Mouse (Mus musculus) kidney, adult 2 months (tissue): ENCODE results near the gene Naa60. TPM values are rescaled to one million over a fixed set of nuclear protein-coding genes. Genes with fewer than 3 reads are reported as not detected.

Experiments used
- DNase-seq: peaks from one replicate; pipeline ENCODE4 v3.0.0; 2021
- H3K27ac ChIP-seq: fragments of 200-500 bp; 2 replicates; pipeline ENCODE4 v1.5.1; 2012; ENCODE audit warnings: low read depth, low read length, control low read depth, inconsistent platforms; ENCODE audit not compliant: insufficient read depth
- H3K27me3 ChIP-seq: fragments of 200-500 bp; replicated peaks from 2 replicates; pipeline ENCODE4 v1.6.1; 2012; ENCODE audit warnings: mild to moderate bottlenecking, moderate library complexity, low read length, inconsistent platforms; ENCODE audit not compliant: control insufficient read depth, insufficient read depth
- H3K36me3 ChIP-seq: fragments of 200-500 bp; 2 replicates; pipeline ENCODE4 v1.6.1; 2012; ENCODE audit warnings: mild to moderate bottlenecking, moderate library complexity, low read length, inconsistent platforms; ENCODE audit not compliant: control insufficient read depth, insufficient read depth
- H3K4me1 ChIP-seq: fragments of 200-500 bp; 2 replicates; pipeline ENCODE4 v1.6.1; 2011; ENCODE audit warnings: low read length; ENCODE audit not compliant: control insufficient read depth, insufficient read depth
- H3K4me3 ChIP-seq: fragments of 200-500 bp; 2 replicates; pipeline ENCODE4 v1.5.1; 2011; ENCODE audit warnings: mild to moderate bottlenecking, low read depth, low read length, control low read depth; ENCODE audit not compliant: insufficient read depth
- CTCF ChIP-seq: fragments of 200-500 bp; conservative IDR thresholded peaks from 2 replicates; pipeline ENCODE4 v1.5.1; 2011; ENCODE audit warnings: low read depth, mild to moderate bottlenecking, control low read depth, low read length, moderate library complexity, mixed read lengths; ENCODE audit not compliant: insufficient read depth, insufficient read length
- POLR2A ChIP-seq: fragments of 200-500 bp; IDR thresholded peaks from one replicate; pipeline ENCODE4 v1.6.1; 2011; ENCODE audit warnings: low read depth, low read length, control low read depth
- WGBS: fragments of 180-500 bp; shearing (Covaris S2); methylation state at CpG from one replicate; pipeline ENCODE4 v1.1.7; 2018; 5-methylcytosine and 5-hydroxymethylcytosine counted together
- polyA plus RNA-seq: library from polyadenylated mRNA; depleted of rRNA; stranded (reverse); fragments of >200 nt; gene quantifications from 2 replicates; pipeline ENCODE4 v1.2.3, GENCODE M21; 2012

Gene Naa60
- polyA plus RNA-seq, 1 experiment: 69.8 TPM

DNA sequence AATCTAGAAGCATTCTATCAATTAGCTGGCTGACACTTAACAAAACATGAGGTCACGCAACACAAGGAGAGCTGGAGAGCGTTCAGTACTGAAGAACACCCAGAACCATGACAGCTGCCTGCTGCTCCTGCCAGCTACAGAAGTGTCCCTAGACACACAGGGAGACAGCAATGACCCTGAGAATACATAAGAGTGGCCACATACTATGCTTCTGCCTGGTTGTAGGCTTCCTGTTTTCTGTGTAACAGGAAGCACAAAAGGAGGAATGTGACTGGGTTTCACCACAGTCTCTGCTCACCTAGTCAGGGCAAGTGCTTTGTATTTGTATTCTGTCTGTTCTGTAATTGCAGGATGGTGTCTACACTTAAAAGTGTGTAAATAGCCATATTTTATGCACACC lies 48.6 kb downstream of the Naa60 start:
- Histone ChIP-seq H3K4me3 (no peak overlapping the region), H3K27ac (no peak overlapping the region), H3K36me3 (peaks cover 13% of the 10 kb centered on the region), H3K4me1 (no peaks in the 10 kb centered on the region), H3K27me3 (no peaks in the 10 kb centered on the region)
- no peak for DNase-seq
- TF ChIP-seq CTCF (no peak), POLR2A (no peak)
- WGBS: 94% methylated on average over 2 of the region's 2 CpGs

DNA sequence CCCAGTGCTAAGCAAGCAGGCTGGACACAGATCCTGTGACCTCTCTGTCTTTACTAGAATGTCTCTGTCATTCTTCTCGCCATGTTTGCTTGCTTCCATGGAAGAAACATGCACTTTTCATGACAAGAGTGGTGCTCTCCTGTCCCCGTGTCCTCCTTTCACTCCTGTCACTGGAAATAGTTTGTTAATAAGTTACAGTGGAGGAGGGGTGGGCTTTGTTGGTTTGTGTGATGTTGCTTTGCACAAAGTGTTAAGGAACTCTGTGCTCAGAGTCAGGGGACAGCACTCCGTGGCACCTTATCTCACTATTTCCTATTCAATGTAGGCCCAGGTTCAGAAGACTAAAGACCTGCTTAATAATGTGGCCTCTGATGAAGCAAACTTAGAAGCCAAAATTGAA lies 51.3 kb downstream of the Naa60 start:
- Histone ChIP-seq H3K36me3 (peaks cover 9% of the 10 kb centered on the region), H3K27ac (no peak overlapping the region), H3K4me1 (no peaks in the 10 kb centered on the region), H3K27me3 (no peaks in the 10 kb centered on the region), H3K4me3 (no peak overlapping the region)
- no peak for TF ChIP-seq CTCF
- TF ChIP-seq POLR2A: no peak
- WGBS: 80% methylated on average over 3 of the region's 3 CpGs
- DNase-seq: no peak

DNA sequence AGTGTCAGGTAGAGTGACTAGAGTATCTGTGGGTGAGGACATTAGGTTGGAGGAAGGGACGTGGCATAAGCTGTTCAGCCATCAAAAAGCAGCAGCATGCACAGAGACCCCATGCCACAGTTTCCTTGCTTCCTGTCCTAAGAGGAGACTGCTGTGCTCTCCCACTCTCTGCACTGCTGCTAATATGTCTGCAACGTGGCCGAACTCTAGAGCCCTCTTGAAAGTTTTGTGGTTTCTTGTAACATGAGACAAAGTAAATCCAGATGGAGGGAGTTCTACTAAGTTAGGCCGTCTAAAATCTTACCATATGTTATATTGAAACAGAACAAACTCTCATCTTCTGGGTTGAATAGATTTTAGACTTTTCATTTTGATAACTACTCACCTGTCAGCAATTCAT lies 51.8 kb downstream of the Naa60 start:
- H3K27me3 ChIP-seq: no peaks in the 10 kb centered on the region
- H3K36me3 ChIP-seq: peaks cover 9% of the 10 kb centered on the region
- no peak for DNase-seq
- H3K4me1 ChIP-seq: no peaks in the 10 kb centered on the region
- H3K27ac ChIP-seq: no peak overlapping the region
- WGBS: 55% methylated on average over 4 of the region's 4 CpGs
- no peak overlapping the region for H3K4me3 ChIP-seq
- TF ChIP-seq POLR2A (no peak), CTCF (no peak)

- Histone ChIP-seq H3K4me1 (no peaks in the 10 kb centered on the region), H3K27me3 (no peaks in the 10 kb centered on the region), H3K27ac (no peak overlapping the region), H3K4me3 (no peak overlapping the region), H3K36me3 (peaks cover 7% of the 10 kb centered on the region)
- TF ChIP-seq CTCF (no peak), POLR2A (no peak)
- DNase-seq: no peak
- WGBS: 46% methylated on average over 1 of the region's 1 CpGs
Observed at GRCm38 (mm10) chr16:3928582-3928981, 56.4 kb downstream of the Naa60 start.

DNA sequence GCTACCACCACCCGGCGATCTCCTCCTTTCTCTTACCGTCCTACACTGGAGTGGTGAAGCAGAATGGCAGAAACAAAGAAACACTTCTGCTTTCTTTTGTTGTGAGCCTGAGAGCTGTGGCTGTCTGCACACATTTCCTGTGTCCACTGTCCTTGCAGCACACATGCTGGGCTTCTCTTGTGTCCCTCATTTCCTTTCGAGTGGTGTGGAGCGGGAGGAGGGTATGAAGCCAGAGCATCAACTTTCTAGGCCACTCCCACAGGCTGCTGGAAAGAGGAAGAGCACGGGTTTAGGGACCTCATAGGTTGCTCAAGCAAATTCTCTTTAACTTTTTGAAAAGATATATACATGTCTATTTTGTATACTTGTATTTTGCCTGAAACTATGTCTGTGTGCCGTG lies 57.0 kb downstream of the Naa60 start:
- no peak overlapping the region for H3K27ac ChIP-seq
- H3K4me3 ChIP-seq: no peak overlapping the region
- peaks cover 7% of the 10 kb centered on the region for H3K36me3 ChIP-seq
- peaks cover 4% of the 10 kb centered on the region; the same call in 1 of the 2 replicates for H3K4me1 ChIP-seq
- 73% methylated on average over 7 of the region's 7 CpGs for WGBS
- TF ChIP-seq POLR2A (no peak), CTCF (no peak)
- H3K27me3 ChIP-seq: no peaks in the 10 kb centered on the region
- no peak for DNase-seq

- peaks cover 4% of the 10 kb centered on the region; the same call in 1 of the 2 replicates for H3K4me1 ChIP-seq
- TF ChIP-seq POLR2A: no peak
- TF ChIP-seq CTCF: no peak
- H3K27me3 ChIP-seq: no peaks in the 10 kb centered on the region
- H3K27ac ChIP-seq: 0 out of 2 replicates have a peak overlapping the region, but pooled peaks have one; percentile 44
- H3K36me3 ChIP-seq: peaks cover 2% of the 10 kb centered on the region
- DNase-seq: no peak
- no peak overlapping the region for H3K4me3 ChIP-seq
- WGBS: 87% methylated on average over 6 of the region's 6 CpGs
Observed at GRCm38 (mm10) chr16:3933536-3933935, 61.4 kb downstream of the Naa60 start.

DNA sequence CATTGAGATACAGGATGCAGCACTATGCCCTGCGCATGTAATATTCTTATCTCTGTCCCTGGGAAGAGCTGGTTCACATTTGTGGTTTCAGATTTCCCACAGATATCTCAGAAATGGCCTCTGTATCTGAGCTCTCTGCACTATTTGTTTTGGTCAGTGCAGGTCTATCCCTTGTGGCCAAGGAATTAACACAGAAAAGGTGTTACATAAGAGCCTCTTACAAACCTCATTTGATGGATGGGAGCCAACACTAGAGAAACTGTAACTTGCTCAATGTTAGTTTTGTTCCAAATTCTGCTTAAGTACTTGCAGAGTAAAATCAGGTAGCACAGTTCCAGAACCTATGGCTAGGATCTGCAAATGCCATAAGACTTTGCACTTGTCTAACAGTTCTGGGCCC lies 61.9 kb downstream of the Naa60 start:
- TF ChIP-seq POLR2A: no peak
- no peak for TF ChIP-seq CTCF

More for the DNA sequence above, 61.9 kb downstream of the Naa60 start:
- peak; percentile 84 for DNase-seq
- peak overlapping the region; percentile 44; the same call in 1 of the 2 replicates for H3K27ac ChIP-seq
- peaks cover 2% of the 10 kb centered on the region for H3K36me3 ChIP-seq
- H3K4me3 ChIP-seq: no peak overlapping the region
- H3K27me3 ChIP-seq: no peaks in the 10 kb centered on the region
- WGBS: 93% methylated on average over 1 of the region's 1 CpGs
- H3K4me1 ChIP-seq: peaks cover 4% of the 10 kb centered on the region; the same call in 1 of the 2 replicates
